Mouse (Mus musculus): ENCODE results near the gene Eml4. TPM values are rescaled to one million over a fixed set of nuclear protein-coding genes. Genes with fewer than 3 reads are reported as not detected.

The Eml4 gene
- polyA plus RNA-seq, 1 experiment from 2014 or later: 38.9 TPM

GRCm38 (mm10) chr17:83337051-83337898 lies 13.5 kb upstream of the Eml4 start:
- no peak overlapping the region for H3K9ac ChIP-seq (replicated peaks; ENCODE audit: low read length)
- H3K27me3 ChIP-seq (ENCODE audit: control insufficient read depth, insufficient read depth, low read length): no peaks in the 10 kb centered on the region
- H3K4me1 ChIP-seq (ENCODE audit: control insufficient read depth, insufficient read depth, low read length): no peaks in the 10 kb centered on the region
- ATAC-seq (ENCODE audit: low FRiP score, low TSS enrichment) (no peak), DNase-seq (no peak)
- 84% methylated on average over 13 of the region's 13 CpGs for WGBS
- H3K4me2 ChIP-seq (ENCODE audit: low read length): no peak overlapping the region
- H3K36me3 ChIP-seq (ENCODE audit: control insufficient read depth, insufficient read depth, low read length): no peaks in the 10 kb centered on the region
- no peak overlapping the region for H3K27ac ChIP-seq (replicated peaks; ENCODE audit: low read depth, low read length)
- H3K4me3 ChIP-seq (replicated peaks; ENCODE audit: low read depth, low read length): no peak overlapping the region
- no peaks in the 10 kb centered on the region for H3K9me3 ChIP-seq (ENCODE audit: control insufficient read depth, low read length)

DNA sequence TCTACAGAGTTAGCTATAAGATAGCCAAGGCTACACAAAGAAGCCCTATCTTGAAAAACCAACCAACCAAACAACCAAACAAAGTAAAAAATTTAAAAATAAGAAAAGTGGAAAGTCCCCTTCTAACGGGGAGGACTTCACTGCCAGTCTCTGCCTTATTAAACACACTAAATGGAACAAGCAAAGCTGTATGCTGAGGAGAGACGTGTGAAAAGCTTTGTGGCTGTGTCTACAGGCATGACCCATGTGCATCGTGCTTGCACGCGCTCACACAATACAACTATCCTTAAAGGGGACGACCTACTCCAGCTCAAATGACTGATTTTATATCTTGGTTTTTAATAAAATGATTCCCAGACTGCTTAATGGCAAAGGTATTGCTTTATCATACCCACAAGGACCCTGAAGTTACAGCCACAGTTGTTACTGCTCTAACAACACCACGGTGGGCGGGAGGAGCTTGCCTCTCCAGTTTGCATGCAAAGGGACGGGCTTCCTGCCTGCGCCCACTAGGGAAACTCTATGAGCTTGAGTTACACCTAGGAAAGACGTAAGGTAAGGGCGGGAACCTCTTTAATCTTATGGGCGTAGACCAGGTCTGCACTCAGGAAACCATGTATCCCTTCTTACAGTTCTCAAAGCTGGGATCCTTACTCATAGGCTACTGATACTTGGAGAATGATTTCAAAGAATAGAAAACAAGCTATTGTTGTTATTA lies 11.2 kb upstream of the Eml4 start:
- WGBS: 85% methylated on average over 13 of the region's 13 CpGs
- ATAC-seq (ENCODE audit: low FRiP score, low TSS enrichment) (no peak), DNase-seq (no peak)
- no peaks in the 10 kb centered on the region for H3K27me3 ChIP-seq (ENCODE audit: control insufficient read depth, insufficient read depth, low read length)
- H3K9ac ChIP-seq (replicated peaks; ENCODE audit: low read length): no peak overlapping the region
- no peak overlapping the region for H3K4me2 ChIP-seq (ENCODE audit: low read length)
- no peaks in the 10 kb centered on the region for H3K9me3 ChIP-seq (ENCODE audit: control insufficient read depth, low read length)
- H3K27ac ChIP-seq (replicated peaks; ENCODE audit: low read depth, low read length): no peak overlapping the region
- no peak overlapping the region for H3K4me3 ChIP-seq (replicated peaks; ENCODE audit: low read depth, low read length)
- H3K36me3 ChIP-seq (ENCODE audit: control insufficient read depth, insufficient read depth, low read length): no peaks in the 10 kb centered on the region
- no peaks in the 10 kb centered on the region for H3K4me1 ChIP-seq (ENCODE audit: control insufficient read depth, insufficient read depth, low read length)

GRCm38 (mm10) chr17:83340895-83341524 lies 9.7 kb upstream of the Eml4 start:
- Histone ChIP-seq H3K27ac (replicated peaks; ENCODE audit: low read depth, low read length) (no peak overlapping the region), H3K36me3 (ENCODE audit: control insufficient read depth, insufficient read depth, low read length) (no peaks in the 10 kb centered on the region), H3K4me2 (ENCODE audit: low read length) (no peak overlapping the region), H3K9ac (replicated peaks; ENCODE audit: low read length) (no peak overlapping the region), H3K9me3 (ENCODE audit: control insufficient read depth, low read length) (no peaks in the 10 kb centered on the region), H3K27me3 (ENCODE audit: control insufficient read depth, insufficient read depth, low read length) (no peaks in the 10 kb centered on the region), H3K4me3 (replicated peaks; ENCODE audit: low read depth, low read length) (no peak overlapping the region), H3K4me1 (ENCODE audit: control insufficient read depth, insufficient read depth, low read length) (no peaks in the 10 kb centered on the region)
- no peak for ATAC-seq (ENCODE audit: low FRiP score, low TSS enrichment)
- no peak for DNase-seq
- 71% methylated on average over 16 of the region's 16 CpGs for WGBS

DNA sequence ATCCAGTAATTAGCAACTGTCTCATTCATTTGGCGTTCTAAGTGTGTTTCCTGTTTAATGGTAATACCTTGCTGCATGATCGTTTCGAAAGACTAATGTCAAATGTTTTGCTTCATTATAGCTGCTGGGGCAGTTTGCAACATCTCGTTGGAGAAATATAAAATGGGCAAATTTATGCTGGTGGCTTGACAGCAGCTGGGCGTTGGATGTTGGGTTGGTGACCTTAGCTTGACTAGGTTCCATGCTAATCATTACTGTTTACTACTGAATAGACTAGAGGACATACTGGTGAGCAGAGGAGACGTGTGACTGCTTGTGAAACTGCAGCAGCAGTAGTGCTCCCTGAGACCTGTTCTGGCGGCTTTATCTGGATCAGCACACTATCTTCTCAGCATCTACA lies 6.5 kb upstream of the Eml4 start:
- H3K4me2 ChIP-seq (ENCODE audit: low read length): no peak overlapping the region
- H3K27ac ChIP-seq (replicated peaks; ENCODE audit: low read depth, low read length): no peak overlapping the region
- ATAC-seq (ENCODE audit: low FRiP score, low TSS enrichment) (no peak), DNase-seq (no peak)
- no peak overlapping the region for H3K9ac ChIP-seq (replicated peaks; ENCODE audit: low read length)
- no peaks in the 10 kb centered on the region for H3K9me3 ChIP-seq (ENCODE audit: control insufficient read depth, low read length)
- H3K4me3 ChIP-seq (replicated peaks; ENCODE audit: low read depth, low read length): no peak overlapping the region
- H3K4me1 ChIP-seq (ENCODE audit: control insufficient read depth, insufficient read depth, low read length): no peaks in the 10 kb centered on the region
- 85% methylated on average over 7 of the region's 7 CpGs for WGBS
- H3K27me3 ChIP-seq (ENCODE audit: control insufficient read depth, insufficient read depth, low read length): no peaks in the 10 kb centered on the region
- H3K36me3 ChIP-seq (ENCODE audit: control insufficient read depth, insufficient read depth, low read length): no peaks in the 10 kb centered on the region

DNA sequence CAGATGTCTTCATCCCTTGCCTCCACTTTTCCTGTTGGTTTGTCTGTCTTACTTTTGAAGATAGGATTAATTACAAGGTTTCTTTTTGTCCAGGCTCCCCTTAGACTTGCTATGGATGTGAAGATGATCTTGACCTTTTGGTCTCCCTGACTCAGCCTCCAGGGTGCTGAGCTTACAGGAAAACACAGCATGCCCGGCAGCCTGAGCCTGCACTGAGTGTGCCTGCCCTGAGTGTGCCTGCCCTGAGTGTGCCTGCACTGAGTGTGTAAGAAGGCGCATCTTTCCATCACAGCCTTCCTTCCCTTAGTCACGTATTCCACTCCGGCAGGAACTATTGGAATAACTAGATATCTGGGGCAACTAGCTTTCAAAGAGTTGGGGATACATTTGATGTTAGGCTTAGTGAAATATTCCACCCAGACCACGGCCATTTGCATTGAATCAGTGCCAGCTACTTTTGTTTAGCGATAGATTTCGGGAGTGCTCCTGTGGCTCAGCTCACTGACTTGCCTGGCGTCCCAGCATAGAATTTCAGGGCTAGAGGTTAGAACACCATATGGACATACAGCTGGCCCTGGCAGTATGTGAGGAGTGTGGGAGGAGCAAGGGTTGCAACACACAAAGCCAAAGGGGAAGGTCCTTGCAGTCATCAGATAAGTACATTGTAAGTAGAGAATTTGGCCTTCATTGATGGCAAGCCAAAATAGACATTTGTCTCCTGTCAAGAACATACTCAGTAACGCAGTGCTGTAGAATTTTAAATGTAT lies 2.5 kb upstream of the Eml4 start:
- Histone ChIP-seq H3K27ac (replicated peaks; ENCODE audit: low read depth, low read length) (no peak overlapping the region), H3K9ac (replicated peaks; ENCODE audit: low read length) (no peak overlapping the region), H3K4me2 (ENCODE audit: low read length) (no peak overlapping the region), H3K9me3 (ENCODE audit: control insufficient read depth, low read length) (no peaks in the 10 kb centered on the region), H3K36me3 (ENCODE audit: control insufficient read depth, insufficient read depth, low read length) (no peaks in the 10 kb centered on the region), H3K4me3 (replicated peaks; ENCODE audit: low read depth, low read length) (no peak overlapping the region), H3K4me1 (ENCODE audit: control insufficient read depth, insufficient read depth, low read length) (peaks cover 18% of the 10 kb centered on the region), H3K27me3 (ENCODE audit: control insufficient read depth, insufficient read depth, low read length) (no peaks in the 10 kb centered on the region)
- no peak for DNase-seq
- ATAC-seq (ENCODE audit: low FRiP score, low TSS enrichment): no peak
- 83% methylated on average over 9 of the region's 9 CpGs for WGBS

- peak; percentile 79 for ATAC-seq (ENCODE audit: low FRiP score, low TSS enrichment)
- WGBS: under 1% methylated on average over 37 of the region's 57 CpGs
- DNase-seq: peak; percentile 69
Observed at GRCm38 (mm10) chr17:83351119-83351531, 394 bp downstream of the Eml4 start.

GRCm38 (mm10) chr17:83351601-83352413 lies 1.1 kb downstream of the Eml4 start:
- Histone ChIP-seq H3K4me1 (ENCODE audit: control insufficient read depth, insufficient read depth, low read length) (peaks cover 21% of the 10 kb centered on the region), H3K27ac (replicated peaks; ENCODE audit: low read depth, low read length) (peak overlapping the region; percentile 91), H3K4me3 (replicated peaks; ENCODE audit: low read depth, low read length) (peak overlapping the region; percentile 75), H3K9ac (replicated peaks; ENCODE audit: low read length) (peak overlapping the region; percentile 90), H3K36me3 (ENCODE audit: control insufficient read depth, insufficient read depth, low read length) (no peaks in the 10 kb centered on the region), H3K4me2 (ENCODE audit: low read length) (peak overlapping the region; percentile 70), H3K9me3 (ENCODE audit: control insufficient read depth, low read length) (no peaks in the 10 kb centered on the region), H3K27me3 (ENCODE audit: control insufficient read depth, insufficient read depth, low read length) (no peaks in the 10 kb centered on the region)
- no peak for ATAC-seq (ENCODE audit: low FRiP score, low TSS enrichment)
- 9% methylated on average over 13 of the region's 13 CpGs for WGBS
- peak; percentile 52 for DNase-seq

More at GRCm38 (mm10) chr17:83351119-83351531, 394 bp downstream of the Eml4 start:
- H3K9me3 ChIP-seq (ENCODE audit: control insufficient read depth, low read length): no peaks in the 10 kb centered on the region
- H3K36me3 ChIP-seq (ENCODE audit: control insufficient read depth, insufficient read depth, low read length): no peaks in the 10 kb centered on the region
- H3K4me3 ChIP-seq (replicated peaks; ENCODE audit: low read depth, low read length): peak overlapping the region; percentile 75
- H3K9ac ChIP-seq (replicated peaks; ENCODE audit: low read length): peak overlapping the region; percentile 90
- no peaks in the 10 kb centered on the region for H3K27me3 ChIP-seq (ENCODE audit: control insufficient read depth, insufficient read depth, low read length)
- peaks cover 21% of the 10 kb centered on the region for H3K4me1 ChIP-seq (ENCODE audit: control insufficient read depth, insufficient read depth, low read length)
- peak overlapping the region; percentile 70 for H3K4me2 ChIP-seq (ENCODE audit: low read length)
- H3K27ac ChIP-seq (replicated peaks; ENCODE audit: low read depth, low read length): peak overlapping the region; percentile 91
